Mouse (Mus musculus) CH12.LX (cell line): ENCODE data around the gene C77080. TPM values are rescaled to one million over a fixed set of nuclear protein-coding genes. Genes with fewer than 3 reads are reported as not detected.
"Not testable (repeated sequence)": the region's sequence is repeated elsewhere in the genome, so short reads cannot be mapped to it uniquely, and the experiment has no call there.

Experiments used
- DNase-seq: peaks from one replicate; pipeline ENCODE4 v3.0.0-alpha.2; 2013; ENCODE audit errors: extremely low read depth
- H3K27ac ChIP-seq: 2 replicates; pipeline ENCODE4 v1.5.1; 2012; ENCODE audit warnings: low read depth, mild to moderate bottlenecking, control low read depth, moderate library complexity; ENCODE audit not compliant: insufficient read depth
- H3K27me3 ChIP-seq: replicated peaks from 2 replicates; pipeline ENCODE3; 2012; ENCODE audit warnings: inconsistent platforms
- H3K36me3 ChIP-seq, 2 experiments: replicated peaks in 1 of 2; 2 replicates each; pipeline versions ENCODE3 to v1.6.1; 2012; ENCODE audit warnings: inconsistent platforms in 1 of 2, low read length in 1 of 2, mild to moderate bottlenecking in 1 of 2, mixed read lengths in 1 of 2, moderate library complexity in 1 of 2; ENCODE audit not compliant: control insufficient read depth in 1 of 2, insufficient read depth in 1 of 2
- H3K4me1 ChIP-seq, 2 experiments: 2 replicates each; pipeline ENCODE4 v1.6.1; 2012; ENCODE audit warnings: inconsistent platforms in 1 of 2, moderate library complexity in 1 of 2; ENCODE audit not compliant: insufficient read depth in 2 of 2, control insufficient read depth in 1 of 2
- H3K4me2 ChIP-seq: 2 replicates; pipeline ENCODE4 v1.6.1; 2012; ENCODE audit warnings: low read depth, mild to moderate bottlenecking, control low read depth; ENCODE audit not compliant: poor library complexity, insufficient read depth, severe bottlenecking
- H3K4me3 ChIP-seq, 3 experiments: fragments of 150-350 bp in 1 of 3; sonication (generic) in 1 of 3; replicated peaks in 1 of 3; 2 replicates each; pipeline versions ENCODE3 to v1.5.1; 2011 to 2012; ENCODE audit warnings: low read depth in 2 of 3, low read length in 2 of 3, mild to moderate bottlenecking in 2 of 3, moderate library complexity in 2 of 3, control low read depth in 1 of 3, improper control_type of control experiment in 1 of 3, inconsistent platforms in 1 of 3, mixed read lengths in 1 of 3; ENCODE audit not compliant: poor library complexity in 1 of 3
- H3K79me2 ChIP-seq: replicated peaks from 2 replicates; pipeline ENCODE4 v1.6.1; 2012; ENCODE audit warnings: mild to moderate bottlenecking, moderate library complexity; ENCODE audit not compliant: control insufficient read depth, poor library complexity, insufficient read depth, severe bottlenecking; ENCODE audit errors: extremely low read depth
- H3K9ac ChIP-seq: 2 replicates; pipeline ENCODE4 v1.6.1; 2012; ENCODE audit warnings: low read depth, mild to moderate bottlenecking, control low read depth, moderate library complexity; ENCODE audit not compliant: insufficient read depth
- H3K9me3 ChIP-seq: replicated peaks from 2 replicates; pipeline ENCODE3; 2012; ENCODE audit warnings: low read length, inconsistent platforms, mixed read lengths
- CTCF ChIP-seq, 2 experiments: IDR thresholded peaks in 1 of 2; conservative IDR thresholded peaks in 1 of 2; 2 replicates each; pipeline ENCODE4 v1.5.1; 2011 to 2012; ENCODE audit warnings: low read depth in 2 of 2, low read length in 2 of 2, improper control_type of control experiment in 1 of 2, inconsistent platforms in 1 of 2, mild to moderate bottlenecking in 1 of 2, moderate library complexity in 1 of 2
- ELF1 ChIP-seq: IDR thresholded peaks from 2 replicates; pipeline ENCODE4 v1.6.1; 2014; ENCODE audit warnings: low read depth, mild to moderate bottlenecking, inconsistent platforms, low read length, improper control_type of control experiment
- JUN ChIP-seq: IDR thresholded peaks from 2 replicates; pipeline ENCODE4 v1.6.1; 2011; ENCODE audit warnings: low read depth, mild to moderate bottlenecking, low read length, improper control_type of control experiment, moderate library complexity; ENCODE audit not compliant: insufficient read depth
- JUND ChIP-seq: conservative IDR thresholded peaks from 2 replicates; pipeline ENCODE4 v1.6.1; 2011; ENCODE audit warnings: low read depth, low read length, improper control_type of control experiment
- MAFK ChIP-seq: IDR thresholded peaks from 2 replicates; pipeline ENCODE4 v1.6.1; 2011; ENCODE audit warnings: low read length, improper control_type of control experiment; ENCODE audit not compliant: insufficient replicate concordance
- MAX ChIP-seq: IDR thresholded peaks from 2 replicates; pipeline ENCODE4 v1.6.1; 2011; ENCODE audit warnings: low read length, improper control_type of control experiment
- MAZ ChIP-seq: IDR thresholded peaks from 2 replicates; pipeline ENCODE4 v1.6.1; 2012; ENCODE audit warnings: low read depth, mild to moderate bottlenecking, inconsistent platforms, low read length, improper control_type of control experiment, moderate library complexity
- NRF1 ChIP-seq: IDR thresholded peaks from 2 replicates; pipeline ENCODE4 v1.6.1; 2014; ENCODE audit warnings: low read depth, mild to moderate bottlenecking, inconsistent platforms, low read length, improper control_type of control experiment, moderate library complexity
- POLR2A ChIP-seq: IDR thresholded peaks from 2 replicates; pipeline ENCODE4 v1.6.1; 2011; ENCODE audit warnings: low read depth, mild to moderate bottlenecking, improper control_type of control experiment, low read length
- POLR2AphosphoS2 ChIP-seq: IDR thresholded peaks from 2 replicates; pipeline ENCODE4 v1.6.1; 2011; ENCODE audit warnings: low read depth, low read length, improper control_type of control experiment
- RCOR1 ChIP-seq: conservative IDR thresholded peaks from 2 replicates; pipeline ENCODE4 v1.6.1; 2012; ENCODE audit warnings: low read depth, mild to moderate bottlenecking, inconsistent platforms, low read length, improper control_type of control experiment
- SIN3A ChIP-seq: IDR thresholded peaks from 2 replicates; pipeline ENCODE4 v1.6.1; 2012; ENCODE audit warnings: low read length, improper control_type of control experiment, inconsistent platforms
- SMC3 ChIP-seq: IDR thresholded peaks from 2 replicates; pipeline ENCODE4 v1.6.1; 2011; ENCODE audit warnings: low read depth, low read length, improper control_type of control experiment
- USF1 ChIP-seq: IDR thresholded peaks from 2 replicates; pipeline ENCODE4 v1.6.1; 2014; ENCODE audit warnings: low read depth, mild to moderate bottlenecking, inconsistent platforms, low read length, improper control_type of control experiment
- dilution Hi-C: fragments of 300-500 bp; cut with MboI; formaldehyde crosslinking; loops from 2 replicates; pipeline ENCODE4 v1.14.3; 2020; ENCODE audit warnings: low sequenced_read_pairs; ENCODE audit not compliant: extremely low pct_unique_long_range_greater_than_20kb, extremely low pct_ligation_motif_present
- in situ Hi-C: fragments of 300-500 bp; cut with MboI; formaldehyde crosslinking; loops from 3 replicates; pipeline ENCODE4 v1.14.3; 2019; ENCODE audit warnings: low sequenced_read_pairs, low pct_ligation_motif_present, low pct_unique_long_range_greater_than_20kb, mixed read lengths
- polyA plus RNA-seq: library from polyadenylated mRNA; unstranded; fragments of >175 nt; gene quantifications from 2 replicates; pipeline ENCODE4 v1.2.1, GENCODE M21; 2012; ENCODE audit warnings: low read depth; ENCODE audit not compliant: insufficient read length
- total RNA-seq, 2 experiments: library from RNA; depleted of rRNA; stranded (reverse); fragments of 300-350 nt in 1 of 2; fragments of >200 nt in 1 of 2; gene quantifications; 2 replicates each; pipeline ENCODE4 v1.2.3; 2012 to 2014

The C77080 gene
- total and polyA plus RNA-seq, 3 experiments, result 0.38 to 1.1 TPM; not detected in 1

DNA sequence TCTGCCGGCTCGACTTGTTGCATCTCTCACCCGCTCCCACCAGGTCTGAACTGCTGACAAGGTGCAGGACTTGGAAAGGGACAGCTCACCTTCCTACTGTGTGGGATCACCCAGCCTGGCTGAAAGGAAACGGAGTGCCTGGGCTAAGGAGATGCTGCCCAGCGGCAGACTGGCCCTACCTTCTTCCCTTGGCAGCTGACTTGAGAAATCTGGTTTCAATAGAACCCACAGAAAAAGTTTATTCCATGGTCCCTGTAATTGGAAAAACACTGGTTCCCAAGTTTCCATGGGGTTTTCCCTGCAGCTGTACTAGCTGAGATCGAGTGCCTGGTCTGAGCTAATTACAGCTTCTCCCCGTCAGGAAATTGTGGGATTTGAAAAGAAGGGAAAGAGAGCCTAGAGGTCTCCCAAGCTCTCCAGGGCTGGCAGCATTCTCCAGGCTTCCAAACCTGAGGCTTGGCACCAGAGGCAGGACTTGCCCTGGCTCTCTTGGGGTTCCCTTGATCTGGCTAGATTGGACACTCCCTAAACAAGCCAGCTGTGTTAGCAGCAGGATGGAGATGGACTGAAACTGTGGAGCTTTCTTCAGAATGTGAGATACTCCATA, 42.5 kb downstream of the C77080 start:
- dilution Hi-C loops, result no loop called here
- H3K9me3 ChIP-seq, result no peaks in the 10 kb centered on the region

DNA sequence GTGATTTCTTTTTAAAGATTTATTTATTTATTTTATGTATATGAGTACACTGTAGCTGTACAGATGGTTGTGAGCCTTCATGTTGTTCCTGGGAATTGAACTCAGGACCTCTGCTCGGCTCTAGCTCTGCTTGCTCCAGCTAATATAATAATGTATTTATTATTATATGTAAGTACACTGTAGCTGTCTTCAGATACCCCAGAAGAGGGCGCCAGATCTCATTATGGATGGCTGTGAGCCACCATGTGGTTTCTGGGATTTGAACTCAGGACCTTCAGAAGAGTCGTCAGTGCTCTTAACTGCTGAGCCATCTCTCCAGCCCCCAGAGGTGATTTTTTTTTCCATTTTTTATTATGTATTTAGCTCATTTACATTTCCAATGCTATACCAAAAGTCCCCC, 48.7 kb downstream of the C77080 start:
- not testable (repeated sequence) for H3K9me3 ChIP-seq, H3K4me3 ChIP-seq, H3K79me2 ChIP-seq, DNase-seq, H3K9ac ChIP-seq, H3K4me2 ChIP-seq, H3K4me1 ChIP-seq, H3K27me3 ChIP-seq
- H3K36me3 ChIP-seq, result peaks cover 79 to 90% of the 10 kb centered on the region in 2 experiments
- in situ Hi-C loops, result loop anchor here (10.0 kb wide), 1 partner anchor 242 kb away; no protein-coding TSS in a partner anchor
- TF ChIP-seq CTCF (conservative IDR thresholded peaks at IDR 0.05 in 1 of 2, IDR thresholded peaks at IDR 0.05 in 1 of 2; ENCODE audit: low read depth in 2 of 2, low read length in 2 of 2) (peak in 1 of 2 experiments; percentile 35; a peak in 1 of 4 replicates), SMC3 (peak; percentile 23; the same call in 1 of the 2 replicates)
- TF ChIP-seq, all 38 proteins: peak for 2; not testable (repeated sequence) for 36
- H3K27ac ChIP-seq, dilution Hi-C loops: not testable (repeated sequence)

More for the DNA sequence above, 42.5 kb downstream of the C77080 start:
- H3K27me3 ChIP-seq, result no peaks in the 10 kb centered on the region
- H3K27ac ChIP-seq, result no peak overlapping the region
- no peak overlapping the region for H3K4me3 ChIP-seq
- no peaks in the 10 kb centered on the region for H3K79me2 ChIP-seq
- in situ Hi-C loops, result loop anchor here (10.0 kb wide), 1 partner anchor 236 kb away; no protein-coding TSS in a partner anchor
- DNase-seq, result no peak
- H3K36me3 ChIP-seq, result peaks cover 58 to 89% of the 10 kb centered on the region in 2 experiments
- H3K4me1 ChIP-seq, result no peaks in the 10 kb centered on the region
- no peak for TF ChIP-seq MAFK
- TF ChIP-seq USF1, result no peak
- no peak for TF ChIP-seq MAZ
- no peak for TF ChIP-seq POLR2A
- no peak for TF ChIP-seq ELF1
- TF ChIP-seq POLR2AphosphoS2, result no peak
- no peak for TF ChIP-seq JUND
- no peak for TF ChIP-seq NRF1
- TF ChIP-seq MAX, result no peak
- no peak for TF ChIP-seq JUN
- no peak for TF ChIP-seq RCOR1
- TF ChIP-seq SMC3, result no peak
- no peak for TF ChIP-seq SIN3A
- TF ChIP-seq, all 38 proteins: peak for 0
- Histone ChIP-seq H3K4me2 (no peak overlapping the region), H3K9ac (no peak overlapping the region)
